Mouse (Mus musculus): ENCODE measurements around the gene Sertad2. TPM values are rescaled to one million over a fixed set of nuclear protein-coding genes. Genes with fewer than 3 reads are reported as not detected.
A peak's percentile ranks its signal among the peaks of the same experiment; 100 is the strongest.

The Sertad2 gene
- polyA plus RNA-seq, 1 experiment from 2014 or later, result 9.7 TPM

DNA sequence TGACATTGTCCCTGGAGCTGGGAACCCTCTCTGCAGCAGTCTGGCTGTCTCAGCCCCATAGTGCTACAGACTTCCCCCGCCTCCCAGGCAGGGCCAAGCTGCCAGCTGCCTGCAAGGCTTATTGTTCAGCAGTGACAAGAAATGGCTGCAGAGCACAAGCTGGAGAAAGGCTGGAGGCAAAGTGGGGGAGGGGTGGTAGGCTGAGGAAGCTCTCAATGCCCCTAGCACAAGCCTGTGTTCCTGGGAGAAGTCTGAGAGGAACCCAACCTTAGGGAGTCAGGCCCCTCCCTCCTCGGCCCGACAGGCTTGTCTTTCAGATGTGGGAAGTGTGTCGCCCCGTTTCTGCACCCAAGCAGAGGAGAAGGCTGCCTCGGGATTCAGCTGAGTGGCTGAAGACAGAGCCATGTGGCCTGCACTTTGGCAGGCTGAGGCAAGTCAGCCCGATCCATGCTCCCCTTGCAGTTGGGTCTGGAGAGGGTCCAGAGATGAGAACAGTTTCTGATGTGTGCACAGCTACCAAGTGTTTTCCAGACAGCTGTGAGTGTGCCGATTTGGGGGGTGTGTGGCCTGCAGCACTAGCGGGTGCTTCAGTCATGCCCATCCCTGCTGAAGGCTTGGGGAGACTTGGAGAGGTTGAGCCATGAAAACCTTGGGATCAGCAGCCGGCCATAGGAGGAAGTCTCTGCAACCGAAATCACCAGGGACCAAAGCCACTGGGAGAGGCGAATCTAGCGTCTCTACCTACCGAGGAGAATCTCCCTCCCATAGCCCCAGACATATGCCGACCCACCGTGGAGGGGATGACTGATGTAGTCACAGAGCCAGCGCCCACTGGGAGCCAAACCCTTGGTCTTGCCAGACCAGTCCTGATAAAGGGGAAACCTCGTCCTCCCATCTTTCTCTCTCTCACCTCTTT, 113.0 kb downstream of the Sertad2 start:
- Histone ChIP-seq H3K27ac (peak overlapping the region; percentile 57), H3K79me2 (ENCODE audit: inconsistent target) (peaks cover 46% of the 10 kb centered on the region; the same call in 1 of the 2 replicates), H3K4me3 (ENCODE audit: inconsistent target) (peak overlapping the region; percentile 54), H3K36me3 (ENCODE audit: inconsistent target) (peaks cover 3% of the 10 kb centered on the region; the same call in 1 of the 2 replicates)
- WGBS (ENCODE audit: missing documents), result 20% methylated on average over 18 of the region's 18 CpGs

DNA sequence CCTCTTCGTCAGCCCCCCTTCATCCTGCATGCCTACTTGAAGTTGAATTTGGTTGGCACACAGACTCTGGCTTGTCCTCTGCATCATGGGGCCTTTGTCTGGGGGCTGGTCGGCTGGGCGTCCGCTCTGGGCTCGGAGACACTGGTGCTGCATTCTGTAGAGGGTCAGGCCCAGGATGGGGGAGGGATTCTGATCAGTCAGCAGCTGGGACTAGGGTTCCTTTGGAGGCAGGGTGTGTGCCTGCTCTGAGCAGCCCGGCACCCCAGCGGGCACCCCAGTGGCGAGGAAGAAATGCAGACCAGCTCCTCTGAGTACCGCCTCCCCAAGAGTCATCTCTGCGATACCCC, 113.6 kb downstream of the Sertad2 start:
- Histone ChIP-seq H3K4me3 (ENCODE audit: inconsistent target) (peak overlapping the region; percentile 54), H3K36me3 (ENCODE audit: inconsistent target) (no peaks in the 10 kb centered on the region), H3K27ac (peak overlapping the region; percentile 57), H3K79me2 (ENCODE audit: inconsistent target) (peaks cover 39% of the 10 kb centered on the region; the same call in 1 of the 2 replicates)
- 31% methylated on average over 10 of the region's 10 CpGs for WGBS (ENCODE audit: missing documents)

DNA sequence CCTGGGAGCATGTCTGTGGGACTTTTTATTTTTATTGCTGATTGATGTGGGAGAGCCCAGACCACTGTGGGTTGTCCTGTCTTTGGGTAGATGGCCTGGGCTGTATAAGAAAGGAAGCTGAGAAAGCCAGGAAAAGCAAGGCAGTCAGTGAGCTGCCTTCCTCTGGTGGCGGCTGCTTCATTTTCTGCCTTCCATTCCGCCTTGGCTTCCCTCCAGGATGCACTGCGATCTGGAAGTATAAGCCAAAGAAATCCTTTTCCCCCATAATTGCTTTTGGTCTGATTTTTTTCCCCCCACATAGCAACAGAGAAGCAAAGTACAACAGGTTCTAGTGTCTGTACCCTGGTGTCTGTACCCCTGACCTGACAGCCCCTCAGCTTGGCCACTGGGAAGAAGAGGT, 116.0 kb downstream of the Sertad2 start:
- Histone ChIP-seq H3K4me3 (ENCODE audit: inconsistent target) (no peak overlapping the region), H3K27ac (no peak overlapping the region), H3K79me2 (ENCODE audit: inconsistent target) (peaks cover 15% of the 10 kb centered on the region; the same call in 1 of the 2 replicates), H3K36me3 (ENCODE audit: inconsistent target) (no peaks in the 10 kb centered on the region)
- 91% methylated on average over 3 of the region's 3 CpGs for WGBS (ENCODE audit: missing documents)

DNA sequence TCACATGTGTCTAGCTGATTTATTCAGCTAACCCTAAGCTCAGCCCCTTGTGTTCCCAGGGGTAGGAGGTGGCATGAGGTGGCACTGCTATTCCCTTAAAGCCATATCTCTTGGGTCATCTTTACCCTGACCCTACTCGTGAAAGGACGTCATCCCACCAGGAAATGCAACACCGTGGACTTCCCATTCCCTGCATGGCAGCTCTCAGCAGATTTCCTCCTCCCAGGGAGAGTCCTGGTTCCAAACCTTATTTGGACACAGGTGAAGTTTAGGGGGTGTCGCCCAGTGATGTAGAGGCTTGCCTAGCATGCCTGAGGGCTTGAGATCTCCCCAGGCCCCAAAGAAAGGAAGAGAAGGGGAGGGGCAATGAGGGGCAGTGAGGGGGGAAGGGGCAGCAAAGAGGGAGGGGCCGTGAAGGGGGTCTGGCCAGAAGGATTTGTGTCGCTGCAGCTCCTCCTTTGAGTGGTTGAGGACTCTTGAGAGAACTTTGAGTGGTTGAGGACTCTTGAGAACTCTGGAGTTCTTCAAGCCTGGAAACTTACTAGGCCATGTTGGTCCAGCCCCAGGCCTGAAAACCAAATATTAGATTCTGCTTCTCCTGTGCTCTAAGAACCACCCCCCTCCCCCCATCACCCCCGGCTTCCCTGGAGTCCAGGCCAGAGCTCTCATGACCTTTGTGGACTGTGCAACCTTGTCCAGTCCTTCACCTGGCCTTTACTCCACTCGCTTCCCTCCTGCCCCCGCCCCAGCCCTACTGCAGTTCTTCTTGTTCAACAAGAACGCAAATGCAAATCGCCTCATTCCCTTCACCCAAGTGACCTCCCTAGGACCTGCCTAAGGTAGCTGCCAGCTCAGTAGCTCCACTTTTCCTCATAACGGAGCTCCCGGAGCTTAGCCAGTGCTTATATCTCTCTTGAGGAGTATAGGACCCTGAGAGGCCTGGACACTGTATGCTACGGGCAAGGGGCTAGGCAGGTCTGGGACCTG, 117.4 kb downstream of the Sertad2 start:
- Histone ChIP-seq H3K27ac (no peak overlapping the region), H3K4me3 (ENCODE audit: inconsistent target) (no peak overlapping the region), H3K36me3 (ENCODE audit: inconsistent target) (no peaks in the 10 kb centered on the region), H3K79me2 (ENCODE audit: inconsistent target) (peaks cover 2% of the 10 kb centered on the region; the same call in 1 of the 2 replicates)
- WGBS (ENCODE audit: missing documents), result 87% methylated on average over 14 of the region's 14 CpGs

DNA sequence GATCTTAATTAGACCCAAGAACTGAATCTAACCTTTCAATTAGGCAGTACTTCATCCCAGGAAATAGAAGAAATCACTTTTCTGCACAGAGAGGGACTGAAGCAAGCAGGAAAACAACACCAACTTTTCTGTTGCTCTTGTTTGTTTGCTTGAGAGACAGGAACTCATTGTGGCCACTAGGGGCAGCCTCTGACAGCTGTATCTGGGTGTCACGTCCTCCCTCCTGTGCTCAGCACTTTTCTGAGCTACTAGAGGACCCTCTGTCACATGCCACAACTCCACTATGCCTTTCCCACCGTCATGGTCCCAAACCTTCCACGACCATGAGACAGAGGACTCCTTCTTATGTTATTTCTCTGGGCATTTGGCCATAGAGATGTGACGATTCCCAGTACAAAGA, 118.6 kb downstream of the Sertad2 start:
- WGBS (ENCODE audit: missing documents), result 36% methylated on average over 4 of the region's 4 CpGs
- no peaks in the 10 kb centered on the region for H3K36me3 ChIP-seq (ENCODE audit: inconsistent target)
- H3K27ac ChIP-seq, result no peak overlapping the region
- no peaks in the 10 kb centered on the region for H3K79me2 ChIP-seq (ENCODE audit: inconsistent target)
- no peak overlapping the region for H3K4me3 ChIP-seq (ENCODE audit: inconsistent target)

DNA sequence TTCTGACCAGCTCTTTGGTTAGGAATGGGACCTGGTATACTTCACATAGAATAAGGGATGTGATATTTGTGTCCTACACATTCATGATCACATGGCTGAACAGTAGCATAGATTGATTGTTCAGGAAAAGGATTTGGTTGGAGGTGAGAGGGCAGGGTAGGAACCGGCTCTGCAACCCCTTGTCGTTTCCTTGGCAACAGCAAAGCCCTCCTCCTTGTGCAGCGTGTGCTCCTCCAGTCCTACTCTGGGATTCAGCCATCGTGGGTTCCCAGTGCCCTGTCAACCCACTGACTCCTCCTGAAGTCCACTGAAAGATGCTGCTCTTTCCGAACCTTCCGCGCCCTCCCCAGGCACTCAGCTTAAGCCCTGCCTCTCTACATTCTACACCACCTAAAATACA, 119.8 kb downstream of the Sertad2 start:
- 88% methylated on average over 7 of the region's 7 CpGs for WGBS (ENCODE audit: missing documents)
- no peaks in the 10 kb centered on the region for H3K36me3 ChIP-seq (ENCODE audit: inconsistent target)
- H3K79me2 ChIP-seq (ENCODE audit: inconsistent target), result no peaks in the 10 kb centered on the region
- no peak overlapping the region for H3K4me3 ChIP-seq (ENCODE audit: inconsistent target)
- H3K27ac ChIP-seq, result no peak overlapping the region

DNA sequence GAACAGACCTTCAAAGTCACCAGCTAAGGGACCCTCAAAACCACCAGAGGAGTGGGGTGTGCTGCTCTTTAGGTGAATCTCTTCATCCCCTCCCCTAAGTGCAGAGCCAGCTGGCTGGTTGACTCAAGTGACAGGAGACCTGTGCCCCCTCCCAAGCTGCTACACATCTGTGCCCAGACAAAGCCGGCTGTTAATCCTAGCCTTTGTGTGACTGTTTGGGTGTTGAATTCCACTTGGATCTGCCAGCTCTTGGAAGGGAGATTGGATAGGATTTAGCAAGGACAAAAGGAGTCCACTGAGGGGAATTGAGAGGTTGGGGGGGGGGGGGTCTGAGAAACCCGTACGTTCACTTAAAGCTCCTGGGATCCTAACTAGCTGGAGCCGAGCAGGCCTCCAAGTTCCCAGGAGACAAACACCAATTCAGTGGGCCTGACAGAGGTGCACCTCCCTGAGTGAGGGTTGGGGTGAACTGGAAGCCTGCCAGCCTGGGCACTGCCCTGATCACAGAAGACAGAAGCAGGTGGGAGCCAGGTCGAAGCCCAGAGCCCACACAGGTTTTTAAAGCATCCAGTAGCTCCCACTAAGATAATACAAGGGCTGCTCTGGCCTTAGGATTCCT, 120.6 kb downstream of the Sertad2 start:
- Histone ChIP-seq H3K27ac (no peak overlapping the region), H3K79me2 (ENCODE audit: inconsistent target) (no peaks in the 10 kb centered on the region), H3K4me3 (ENCODE audit: inconsistent target) (no peak overlapping the region), H3K36me3 (ENCODE audit: inconsistent target) (no peaks in the 10 kb centered on the region)
- 92% methylated on average over 5 of the region's 5 CpGs for WGBS (ENCODE audit: missing documents)

DNA sequence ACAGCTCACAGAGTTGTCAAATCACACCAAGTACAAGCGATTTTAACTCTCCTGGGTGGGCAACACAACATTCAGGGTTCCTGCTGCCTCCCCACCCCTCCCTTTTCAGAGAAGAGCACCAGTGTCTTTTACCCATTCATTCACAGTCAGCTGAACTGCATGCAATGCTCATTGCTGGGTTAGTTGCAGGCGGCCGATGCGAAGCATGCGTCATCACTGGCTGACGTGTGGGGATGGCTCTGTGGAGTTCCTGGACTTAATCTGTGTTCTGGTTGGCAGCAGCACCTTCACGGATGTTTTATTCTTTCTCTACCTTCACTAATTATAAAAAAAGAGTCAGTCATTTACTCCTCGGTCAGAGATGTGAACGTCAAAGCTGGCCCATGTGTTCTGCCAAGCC, 121.8 kb downstream of the Sertad2 start:
- Histone ChIP-seq H3K27ac (no peak overlapping the region), H3K36me3 (ENCODE audit: inconsistent target) (no peaks in the 10 kb centered on the region), H3K79me2 (ENCODE audit: inconsistent target) (no peaks in the 10 kb centered on the region), H3K4me3 (ENCODE audit: inconsistent target) (no peak overlapping the region)
- whole genome bisulfite sequencing (ENCODE audit: missing documents), result over 99% methylated on average over 9 of the region's 9 CpGs

DNA sequence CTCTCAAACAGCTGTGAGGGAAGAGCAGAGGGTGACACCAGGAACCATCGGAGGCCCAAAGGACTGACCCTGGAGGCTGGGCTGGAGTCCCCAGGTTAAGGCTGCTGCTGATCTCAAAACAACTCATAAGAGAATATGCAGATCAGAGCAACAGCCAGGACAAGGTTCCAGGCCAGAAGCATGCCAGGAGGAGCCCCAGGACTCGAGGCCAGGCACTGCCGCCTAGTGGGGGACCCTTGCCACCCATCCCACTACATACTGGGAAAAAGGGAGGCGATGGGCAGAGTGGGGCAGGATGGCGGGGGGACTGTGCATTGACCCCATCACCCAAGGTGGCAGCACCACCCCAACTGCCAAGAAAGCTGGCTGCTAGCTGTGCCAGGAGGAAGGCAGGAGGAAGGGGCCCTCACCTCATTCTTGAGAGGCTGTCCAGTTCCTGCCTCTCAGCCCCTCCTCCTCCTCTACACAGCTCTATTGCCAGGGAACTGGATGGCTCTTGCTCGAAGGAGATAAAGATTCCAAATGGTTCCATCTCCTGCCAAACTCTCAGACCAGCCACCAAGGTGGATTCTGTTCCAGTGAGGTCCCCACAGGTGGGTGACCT, 128.8 kb downstream of the Sertad2 start:
- Histone ChIP-seq H3K36me3 (ENCODE audit: inconsistent target) (no peaks in the 10 kb centered on the region), H3K4me3 (ENCODE audit: inconsistent target) (no peak overlapping the region), H3K27ac (no peak overlapping the region), H3K79me2 (ENCODE audit: inconsistent target) (no peaks in the 10 kb centered on the region)
- 57% methylated on average over 5 of the region's 6 CpGs for WGBS (ENCODE audit: missing documents)

DNA sequence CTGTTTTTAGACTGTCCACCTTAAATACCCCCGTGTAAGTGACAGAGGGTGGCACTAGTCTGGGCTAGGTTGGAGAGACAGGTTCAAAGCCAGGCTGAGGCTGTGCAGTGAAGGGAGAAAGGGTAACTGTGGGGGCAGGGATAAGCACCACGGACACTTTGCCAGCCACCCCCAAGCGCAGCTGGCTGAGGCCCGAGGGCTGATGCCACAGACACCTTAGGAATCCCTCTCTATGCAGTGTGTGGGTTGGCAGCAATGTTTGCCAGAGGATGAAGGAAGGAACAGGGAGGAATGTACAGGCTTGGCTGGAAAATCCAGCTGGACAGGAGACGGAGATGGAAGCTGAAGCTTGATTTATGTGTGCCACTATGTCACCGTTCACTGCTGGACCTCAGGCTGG, 129.5 kb downstream of the Sertad2 start:
- H3K79me2 ChIP-seq (ENCODE audit: inconsistent target), result no peaks in the 10 kb centered on the region
- no peaks in the 10 kb centered on the region for H3K36me3 ChIP-seq (ENCODE audit: inconsistent target)
- H3K27ac ChIP-seq, result no peak overlapping the region
- 74% methylated on average over 6 of the region's 6 CpGs for WGBS (ENCODE audit: missing documents)
- H3K4me3 ChIP-seq (ENCODE audit: inconsistent target), result no peak overlapping the region

DNA sequence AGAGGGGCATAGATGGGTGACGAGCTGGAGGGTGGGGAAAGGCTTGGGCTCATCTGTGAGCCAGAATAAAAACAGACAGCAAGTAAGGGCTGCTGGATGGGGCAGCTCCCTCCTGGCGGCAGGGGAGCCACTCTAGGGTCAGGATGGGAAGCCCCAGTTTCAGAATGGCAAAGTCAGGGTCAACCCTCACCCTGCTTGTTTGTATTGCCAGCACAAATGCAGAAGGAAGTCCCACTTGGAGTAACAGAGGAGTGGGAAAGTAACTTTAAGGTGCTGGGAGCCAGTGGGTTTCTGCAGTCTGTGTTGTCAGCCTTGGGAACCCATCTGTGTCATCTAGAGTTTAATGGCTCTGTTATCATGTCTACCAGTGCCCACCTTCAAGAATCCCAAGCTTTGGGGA, 136.3 kb downstream of the Sertad2 start:
- WGBS (ENCODE audit: missing documents), result 90% methylated on average over 2 of the region's 2 CpGs
- Histone ChIP-seq H3K27ac (no peak overlapping the region), H3K36me3 (ENCODE audit: inconsistent target) (no peaks in the 10 kb centered on the region), H3K79me2 (ENCODE audit: inconsistent target) (no peaks in the 10 kb centered on the region), H3K4me3 (ENCODE audit: inconsistent target) (no peak overlapping the region)

DNA sequence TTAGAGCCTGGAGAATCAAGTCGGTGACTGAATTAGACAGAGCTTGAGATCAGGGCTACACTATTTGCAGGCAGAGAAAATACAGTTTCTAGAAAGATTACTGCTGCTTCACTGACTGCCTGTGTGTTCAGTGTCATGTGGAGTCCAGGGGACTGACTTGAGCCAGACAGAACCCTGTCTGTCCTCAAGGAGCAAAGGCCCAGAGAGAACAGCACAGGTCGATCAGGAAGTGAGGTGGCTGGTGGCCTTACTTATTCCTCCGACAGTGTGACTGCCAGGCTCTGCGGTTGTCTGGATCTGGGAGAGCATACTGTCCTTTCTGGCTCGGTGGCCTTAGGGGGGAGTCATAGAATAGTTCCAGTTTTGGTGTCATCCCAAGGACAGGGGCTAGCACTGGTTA, 137.7 kb downstream of the Sertad2 start:
- no peak overlapping the region for H3K4me3 ChIP-seq (ENCODE audit: inconsistent target)
- no peaks in the 10 kb centered on the region for H3K79me2 ChIP-seq (ENCODE audit: inconsistent target)
- H3K27ac ChIP-seq, result no peak overlapping the region
- 95% methylated on average over 5 of the region's 5 CpGs for WGBS (ENCODE audit: missing documents)
- peaks cover 11% of the 10 kb centered on the region for H3K36me3 ChIP-seq (ENCODE audit: inconsistent target)

DNA sequence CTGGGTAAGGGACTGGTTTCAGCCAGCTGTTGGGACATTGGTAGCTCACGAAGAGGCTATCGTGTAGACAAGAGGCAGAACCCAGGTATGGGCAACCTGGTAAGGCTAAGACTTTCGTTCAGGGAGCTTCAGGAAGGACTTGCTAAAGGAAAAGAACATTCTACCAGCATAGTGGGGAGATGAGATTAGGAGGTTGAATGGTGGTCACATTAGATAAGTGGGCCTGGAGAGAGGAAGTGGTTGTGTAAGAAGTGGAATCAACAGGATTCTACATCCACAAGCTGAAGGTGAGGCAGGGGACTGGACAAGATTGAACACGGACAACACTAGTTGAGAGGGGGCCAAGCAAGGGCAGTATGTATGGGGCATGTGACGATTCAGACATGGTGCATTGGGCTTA, 138.6 kb downstream of the Sertad2 start:
- no peaks in the 10 kb centered on the region for H3K79me2 ChIP-seq (ENCODE audit: inconsistent target)
- WGBS (ENCODE audit: missing documents), result 81% methylated on average over 5 of the region's 5 CpGs
- no peak overlapping the region for H3K27ac ChIP-seq
- no peak overlapping the region for H3K4me3 ChIP-seq (ENCODE audit: inconsistent target)
- peaks cover 20% of the 10 kb centered on the region for H3K36me3 ChIP-seq (ENCODE audit: inconsistent target)

DNA sequence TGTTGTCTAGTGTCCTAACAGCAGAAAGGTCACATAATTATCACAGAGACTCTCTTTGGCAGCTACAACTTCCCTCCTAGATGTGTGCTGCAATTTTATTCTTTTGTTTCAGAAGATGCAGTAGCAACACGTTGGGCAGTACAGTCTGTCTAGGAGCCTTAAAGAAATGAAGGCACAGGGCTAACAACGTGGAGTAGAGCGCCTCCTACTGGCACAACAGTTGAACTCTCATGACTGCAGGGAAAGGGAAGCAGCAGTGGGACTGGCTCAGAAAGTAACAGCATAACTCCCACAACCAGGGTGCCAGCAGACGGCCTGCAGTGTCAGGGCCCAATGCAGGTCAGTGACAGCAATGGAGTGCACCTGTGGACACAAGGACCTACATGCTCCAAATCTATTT, 147.9 kb downstream of the Sertad2 start:
- Histone ChIP-seq H3K79me2 (ENCODE audit: inconsistent target) (no peaks in the 10 kb centered on the region), H3K4me3 (ENCODE audit: inconsistent target) (no peak overlapping the region), H3K36me3 (ENCODE audit: inconsistent target) (peaks cover 95% of the 10 kb centered on the region), H3K27ac (no peak overlapping the region)
- 18% methylated on average over 4 of the region's 4 CpGs for WGBS (ENCODE audit: missing documents)
